Mouse (Mus musculus): ENCODE data around the gene Taok2. TPM values are rescaled to one million over a fixed set of nuclear protein-coding genes. Genes with fewer than 3 reads are reported as not detected.
A peak's percentile ranks its signal among the peaks of the same experiment; 100 is the strongest.

The Taok2 gene
- polyA plus RNA-seq, 1 experiment from 2014 or later = 46.3 TPM

- no peak overlapping the region for H3K4me3 ChIP-seq
- no peaks in the 10 kb centered on the region for H3K27me3 ChIP-seq
- no peak overlapping the region for H3K9ac ChIP-seq
- no peaks in the 10 kb centered on the region for H3K9me3 ChIP-seq
- no peak overlapping the region for H3K4me2 ChIP-seq
- H3K4me1 ChIP-seq = peaks cover 18% of the 10 kb centered on the region
- ATAC-seq (ENCODE audit: insufficient number of reproducible peaks, low FRiP score, low TSS enrichment, low read depth) = no peak
- H3K27ac ChIP-seq = no peak overlapping the region
- 85% methylated on average over 12 of the region's 12 CpGs for WGBS
- H3K36me3 ChIP-seq = peaks cover 92% of the 10 kb centered on the region
Observed at GRCm38 (mm10) chr7:126868003-126868402, 16.5 kb downstream of the Taok2 start.

GRCm38 (mm10) chr7:126867534-126867933, 17.0 kb downstream of the Taok2 start:
- no peak for ATAC-seq (ENCODE audit: insufficient number of reproducible peaks, low FRiP score, low TSS enrichment, low read depth)
- Histone ChIP-seq H3K9ac (no peak overlapping the region), H3K36me3 (peaks cover 87% of the 10 kb centered on the region), H3K27ac (no peak overlapping the region), H3K4me2 (no peak overlapping the region), H3K4me3 (no peak overlapping the region), H3K27me3 (no peaks in the 10 kb centered on the region), H3K4me1 (peaks cover 22% of the 10 kb centered on the region), H3K9me3 (no peaks in the 10 kb centered on the region)
- 88% methylated on average over 2 of the region's 2 CpGs for WGBS

GRCm38 (mm10) chr7:126863791-126864190, 20.7 kb downstream of the Taok2 start:
- peak overlapping the region; percentile 60 for H3K9ac ChIP-seq
- H3K4me2 ChIP-seq = peak overlapping the region; percentile 82
- H3K27me3 ChIP-seq = no peaks in the 10 kb centered on the region
- peak overlapping the region; percentile 91; the same call in 1 of the 2 replicates for H3K27ac ChIP-seq
- ATAC-seq (ENCODE audit: insufficient number of reproducible peaks, low FRiP score, low TSS enrichment, low read depth) = no peak
- peaks cover 63% of the 10 kb centered on the region for H3K36me3 ChIP-seq
- 76% methylated on average over 6 of the region's 6 CpGs for WGBS
- H3K9me3 ChIP-seq = no peaks in the 10 kb centered on the region
- peaks cover 33% of the 10 kb centered on the region for H3K4me1 ChIP-seq
- peak overlapping the region; percentile 69 for H3K4me3 ChIP-seq

- H3K4me3 ChIP-seq = peak within 1 kb of the TSS; percentile 69
- ATAC-seq (ENCODE audit: insufficient number of reproducible peaks, low FRiP score, low TSS enrichment, low read depth) = peak; percentile 75
- H3K4me1 ChIP-seq = peaks cover 33% of the 10 kb centered on the region
- H3K9me3 ChIP-seq = no peaks in the 10 kb centered on the region
- under 1% methylated on average over 41 of the region's 41 CpGs for WGBS
- H3K27ac ChIP-seq = peak within 1 kb of the TSS; percentile 91
- peaks cover 62% of the 10 kb centered on the region for H3K36me3 ChIP-seq
- peak within 1 kb of the TSS; percentile 82 for H3K4me2 ChIP-seq
- peak within 1 kb of the TSS; percentile 60 for H3K9ac ChIP-seq
- no peaks in the 10 kb centered on the region for H3K27me3 ChIP-seq
Observed at GRCm38 (mm10) chr7:126862147-126862784, 22.2 kb downstream of the Taok2 start, which contains the start of gene Ino80e. Gene Ino80e, minus strand, starts transcription at chr7:126862377.

- Histone ChIP-seq H3K27ac (peak within 1 kb of the TSS; percentile 91), H3K9ac (peak within 1 kb of the TSS; percentile 60), H3K27me3 (no peaks in the 10 kb centered on the region), H3K4me3 (peak within 1 kb of the TSS; percentile 69), H3K4me1 (peaks cover 33% of the 10 kb centered on the region), H3K4me2 (peak within 1 kb of the TSS; percentile 82), H3K36me3 (peaks cover 62% of the 10 kb centered on the region), H3K9me3 (no peaks in the 10 kb centered on the region)
- ATAC-seq (ENCODE audit: insufficient number of reproducible peaks, low FRiP score, low TSS enrichment, low read depth) = peak; percentile 91
- 1% methylated on average over 42 of the region's 42 CpGs for WGBS
Observed at GRCm38 (mm10) chr7:126861429-126862130, 22.9 kb downstream of the Taok2 start, which contains the start of gene Hirip3. Gene Hirip3, plus strand, starts transcription at chr7:126861972.

GRCm38 (mm10) chr7:126860987-126861386, 23.5 kb downstream of the Taok2 start:
- H3K9me3 ChIP-seq = no peaks in the 10 kb centered on the region
- no peak for ATAC-seq (ENCODE audit: insufficient number of reproducible peaks, low FRiP score, low TSS enrichment, low read depth)
- H3K9ac ChIP-seq = peak overlapping the region; percentile 60
- H3K36me3 ChIP-seq = peaks cover 62% of the 10 kb centered on the region
- H3K4me1 ChIP-seq = peaks cover 33% of the 10 kb centered on the region
- H3K4me2 ChIP-seq = peak overlapping the region; percentile 82
- peak overlapping the region; percentile 69 for H3K4me3 ChIP-seq
- no peak overlapping the region for H3K27ac ChIP-seq
- WGBS = 59% methylated on average over 5 of the region's 5 CpGs
- H3K27me3 ChIP-seq = no peaks in the 10 kb centered on the region

- H3K4me3 ChIP-seq = no peak overlapping the region
- ATAC-seq (ENCODE audit: insufficient number of reproducible peaks, low FRiP score, low TSS enrichment, low read depth) = no peak
- no peak overlapping the region for H3K9ac ChIP-seq
- no peaks in the 10 kb centered on the region for H3K27me3 ChIP-seq
- peaks cover 8% of the 10 kb centered on the region for H3K4me1 ChIP-seq
- H3K9me3 ChIP-seq = no peaks in the 10 kb centered on the region
- H3K27ac ChIP-seq = no peak overlapping the region
- 73% methylated on average over 9 of the region's 9 CpGs for WGBS
- H3K36me3 ChIP-seq = peaks cover 81% of the 10 kb centered on the region
- H3K4me2 ChIP-seq = no peak overlapping the region
Observed at GRCm38 (mm10) chr7:126856741-126857420, 27.6 kb downstream of the Taok2 start.

GRCm38 (mm10) chr7:126855641-126856040, 28.9 kb downstream of the Taok2 start:
- Histone ChIP-seq H3K27me3 (no peaks in the 10 kb centered on the region), H3K4me3 (no peak overlapping the region), H3K9me3 (no peaks in the 10 kb centered on the region), H3K36me3 (peaks cover 85% of the 10 kb centered on the region), H3K4me2 (no peak overlapping the region), H3K4me1 (peaks cover 1% of the 10 kb centered on the region; the same call in 1 of the 2 replicates), H3K9ac (no peak overlapping the region), H3K27ac (no peak overlapping the region)
- WGBS = 82% methylated on average over 3 of the region's 3 CpGs
- no peak for ATAC-seq (ENCODE audit: insufficient number of reproducible peaks, low FRiP score, low TSS enrichment, low read depth)

- peaks cover 19% of the 10 kb centered on the region for H3K27me3 ChIP-seq
- H3K27ac ChIP-seq = no peak overlapping the region
- no peak overlapping the region for H3K4me3 ChIP-seq
- no peak overlapping the region for H3K4me2 ChIP-seq
- ATAC-seq (ENCODE audit: insufficient number of reproducible peaks, low FRiP score, low TSS enrichment, low read depth) = no peak
- WGBS = 86% methylated on average over 5 of the region's 5 CpGs
- no peak overlapping the region for H3K9ac ChIP-seq
- H3K4me1 ChIP-seq = peaks cover 5% of the 10 kb centered on the region
- no peaks in the 10 kb centered on the region for H3K9me3 ChIP-seq
- H3K36me3 ChIP-seq = peaks cover 69% of the 10 kb centered on the region
Observed at GRCm38 (mm10) chr7:126853454-126853853, 31.0 kb downstream of the Taok2 start.

- H3K36me3 ChIP-seq = peaks cover 47% of the 10 kb centered on the region
- 37% methylated on average over 12 of the region's 12 CpGs for WGBS
Observed at GRCm38 (mm10) chr7:126851192-126851591, 33.3 kb downstream of the Taok2 start.

GRCm38 (mm10) chr7:126850161-126850560, 34.3 kb downstream of the Taok2 start:
- Histone ChIP-seq H3K4me1 (peaks cover 19% of the 10 kb centered on the region), H3K4me3 (no peak overlapping the region), H3K27ac (no peak overlapping the region), H3K9ac (no peak overlapping the region), H3K27me3 (peaks cover 39% of the 10 kb centered on the region), H3K36me3 (peaks cover 37% of the 10 kb centered on the region), H3K9me3 (no peaks in the 10 kb centered on the region), H3K4me2 (no peak overlapping the region)
- ATAC-seq (ENCODE audit: insufficient number of reproducible peaks, low FRiP score, low TSS enrichment, low read depth) = no peak
- 87% methylated on average over 6 of the region's 6 CpGs for WGBS

More at GRCm38 (mm10) chr7:126851192-126851591, 33.3 kb downstream of the Taok2 start:
- Histone ChIP-seq H3K27me3 (peaks cover 39% of the 10 kb centered on the region), H3K27ac (no peak overlapping the region), H3K9ac (no peak overlapping the region), H3K4me2 (no peak overlapping the region), H3K9me3 (no peaks in the 10 kb centered on the region), H3K4me1 (peaks cover 19% of the 10 kb centered on the region), H3K4me3 (no peak overlapping the region)
- no peak for ATAC-seq (ENCODE audit: insufficient number of reproducible peaks, low FRiP score, low TSS enrichment, low read depth)

Measured in limb, embryonic 15.5 days (tissue).